Mouse (Mus musculus) heart, adult 2 months (tissue): ENCODE results near the gene Inhbb.

Experiments
- CTCF ChIP-seq: fragments of 200-600 bp; IDR thresholded peaks from 2 replicates; pipeline ENCODE4 v1.8.1; 2022; ENCODE audit warnings: antibody characterized with exemption, mild to moderate bottlenecking, moderate library complexity
- EP300 ChIP-seq: fragments of 200-500 bp; IDR thresholded peaks from 2 replicates; pipeline ENCODE4 v1.6.1; 2011; ENCODE audit warnings: low read depth, low read length, control low read depth; ENCODE audit not compliant: insufficient read depth
- POLR2A ChIP-seq: fragments of 200-500 bp; IDR thresholded peaks from 2 replicates; pipeline ENCODE4 v1.6.1; 2011; ENCODE audit warnings: mild to moderate bottlenecking, low read depth, low read length, control low read depth; ENCODE audit not compliant: insufficient read depth

GRCm38 (mm10) chr1:119407691-119408315, 14.2 kb downstream of the Inhbb start:
- TF ChIP-seq CTCF (no peak), POLR2A (no peak), EP300 (no peak)
